Mouse (Mus musculus) kidney, postnatal 4 days (tissue): ENCODE data around the gene Skp2.
A peak's percentile ranks its signal among the peaks of the same experiment; 100 is the strongest.

ENCODE experiments used
- DNase-seq, 2 experiments: peaks; one replicate each; pipeline ENCODE4 v3.0.0; 2021; ENCODE audit warnings: mixed read lengths in 2 of 2

Skp2 gene

DNA sequence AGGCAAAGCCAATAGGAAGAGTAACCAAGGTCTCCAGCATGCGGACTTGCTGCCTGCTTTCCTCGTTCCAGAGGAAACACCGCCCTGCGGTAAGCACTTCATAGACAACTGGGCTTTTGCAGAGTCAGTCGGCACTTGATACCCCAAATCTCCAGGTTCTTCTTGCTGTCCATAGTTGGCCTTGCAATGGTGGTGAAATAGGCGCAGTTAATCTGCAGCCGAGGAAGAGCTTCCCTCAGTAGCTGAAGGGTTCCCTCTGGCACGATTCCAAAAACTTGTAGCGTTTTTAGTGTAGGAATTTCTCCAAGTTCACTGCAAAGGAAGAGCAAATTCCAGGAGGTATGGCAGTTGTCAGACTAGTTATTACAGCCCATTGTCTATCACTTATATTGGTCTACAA lies 41.7 kb downstream of the Skp2 start:
- no peak for DNase-seq

- no peak for DNase-seq
Observed at GRCm38 (mm10) chr15:9111648-9112047, 43.6 kb downstream of the Skp2 start.

GRCm38 (mm10) chr15:9110526-9111347 lies 44.5 kb downstream of the Skp2 start:
- DNase-seq = no peak

DNA sequence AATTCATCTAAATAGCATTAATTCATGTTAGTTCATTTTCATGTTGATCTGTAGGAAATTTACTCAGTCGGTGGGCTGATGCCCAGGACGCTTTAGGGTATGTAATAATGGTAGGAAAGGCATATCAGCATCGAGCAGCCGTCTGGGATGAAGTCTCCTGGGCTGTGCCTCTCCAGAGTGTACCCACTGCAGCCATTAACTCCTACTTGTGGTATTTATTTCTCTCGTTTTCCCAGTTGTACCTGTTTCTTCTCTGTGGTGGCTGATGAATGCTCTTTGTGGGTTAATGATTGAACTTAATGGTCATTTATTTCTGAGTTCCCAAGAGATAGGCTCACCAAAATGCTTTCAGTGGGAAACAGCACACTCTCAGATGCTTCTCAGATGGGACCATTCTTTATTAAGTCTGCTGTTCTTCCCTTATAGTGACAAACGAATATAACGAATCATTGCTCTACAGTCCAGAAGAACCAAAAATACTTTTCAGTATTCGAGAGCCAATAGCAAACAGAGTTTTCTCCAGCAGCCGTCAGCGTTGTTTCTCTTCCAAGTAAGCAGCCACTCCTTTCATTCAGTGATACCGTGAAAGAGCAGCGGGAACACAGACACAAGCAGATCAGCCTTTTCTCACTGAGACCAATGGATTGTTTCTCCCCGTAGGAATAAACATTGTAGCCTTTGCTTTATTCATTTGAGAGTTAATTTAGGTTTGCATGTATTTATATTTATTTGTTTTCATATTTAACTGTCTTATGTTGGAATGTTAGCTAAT lies 48.7 kb downstream of the Skp2 start:
- DNase-seq = no peak

GRCm38 (mm10) chr15:9100446-9101077 lies 54.7 kb downstream of the Skp2 start:
- no peak for DNase-seq

DNA sequence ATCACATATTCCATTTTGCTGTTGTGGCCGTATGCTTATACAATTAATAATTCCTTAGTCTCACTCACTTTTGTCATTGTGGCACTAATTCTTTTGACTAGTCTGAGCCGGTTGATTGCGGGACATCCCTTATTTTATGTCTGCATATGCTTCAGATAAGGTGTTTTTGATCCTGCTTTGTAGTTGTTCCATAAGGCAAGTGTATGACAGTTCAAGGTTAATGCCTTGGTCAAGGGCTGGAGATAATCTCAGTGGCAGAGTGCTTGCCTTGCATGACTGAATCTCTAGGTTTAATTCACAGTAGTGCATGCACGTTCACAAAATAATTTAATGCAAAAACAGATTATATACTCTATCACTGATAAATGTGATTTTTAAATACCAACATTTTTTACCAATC lies 58.4 kb downstream of the Skp2 start:
- no peak for DNase-seq

GRCm38 (mm10) chr15:9094366-9094750 lies 60.9 kb downstream of the Skp2 start:
- peak; percentile 49 to 65 for DNase-seq

GRCm38 (mm10) chr15:9093598-9094365 lies 61.4 kb downstream of the Skp2 start:
- DNase-seq = no peak

GRCm38 (mm10) chr15:9090662-9091061 lies 64.6 kb downstream of the Skp2 start:
- DNase-seq = no peak

DNA sequence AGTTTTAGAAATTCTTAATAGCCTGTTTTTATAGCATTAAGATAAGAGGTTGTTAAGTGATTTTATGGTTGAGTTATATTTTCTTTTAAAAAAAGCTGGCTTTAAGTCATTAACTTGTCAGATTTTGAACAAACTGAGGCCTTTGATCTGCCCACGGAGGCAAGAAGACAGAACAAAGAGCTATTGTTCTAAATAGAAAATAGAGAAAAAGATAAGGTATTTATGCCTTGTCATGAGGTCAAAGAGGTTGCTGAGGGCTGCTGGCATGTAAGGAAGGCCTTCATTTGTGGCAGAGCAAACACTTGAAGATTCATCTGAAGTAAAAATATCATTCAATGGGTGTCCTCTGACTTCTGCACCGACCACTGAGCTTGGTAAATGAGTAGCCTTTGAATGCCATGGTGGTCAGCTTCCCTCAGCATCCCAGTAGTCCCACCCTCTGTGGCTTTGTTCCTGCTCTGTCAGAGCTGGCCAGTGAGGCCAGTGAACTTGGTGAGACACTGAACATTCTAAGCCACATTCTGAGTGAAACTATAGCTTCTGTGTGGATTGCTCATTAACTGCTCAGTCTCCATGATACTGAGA lies 66.0 kb downstream of the Skp2 start:
- no peak for DNase-seq

DNA sequence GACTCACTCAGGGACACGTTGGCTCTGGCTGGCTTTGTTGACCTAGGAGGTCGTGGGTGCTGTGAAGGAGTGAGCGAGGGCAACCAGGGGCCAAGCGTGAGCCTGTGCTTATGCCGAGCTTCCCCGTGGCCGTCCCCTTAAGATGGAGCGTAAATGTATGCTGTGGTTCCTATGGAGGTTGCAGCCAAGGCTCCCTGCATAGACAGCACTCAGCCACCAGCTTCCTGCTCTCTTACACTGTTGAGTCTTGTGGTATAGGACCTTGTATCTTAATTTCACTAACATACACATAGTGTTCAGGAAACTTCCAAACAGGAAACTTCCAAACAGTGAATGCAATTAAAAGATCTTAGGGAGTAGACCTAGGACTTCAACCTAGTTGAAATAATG lies 66.5 kb downstream of the Skp2 start:
- no peak for DNase-seq

DNA sequence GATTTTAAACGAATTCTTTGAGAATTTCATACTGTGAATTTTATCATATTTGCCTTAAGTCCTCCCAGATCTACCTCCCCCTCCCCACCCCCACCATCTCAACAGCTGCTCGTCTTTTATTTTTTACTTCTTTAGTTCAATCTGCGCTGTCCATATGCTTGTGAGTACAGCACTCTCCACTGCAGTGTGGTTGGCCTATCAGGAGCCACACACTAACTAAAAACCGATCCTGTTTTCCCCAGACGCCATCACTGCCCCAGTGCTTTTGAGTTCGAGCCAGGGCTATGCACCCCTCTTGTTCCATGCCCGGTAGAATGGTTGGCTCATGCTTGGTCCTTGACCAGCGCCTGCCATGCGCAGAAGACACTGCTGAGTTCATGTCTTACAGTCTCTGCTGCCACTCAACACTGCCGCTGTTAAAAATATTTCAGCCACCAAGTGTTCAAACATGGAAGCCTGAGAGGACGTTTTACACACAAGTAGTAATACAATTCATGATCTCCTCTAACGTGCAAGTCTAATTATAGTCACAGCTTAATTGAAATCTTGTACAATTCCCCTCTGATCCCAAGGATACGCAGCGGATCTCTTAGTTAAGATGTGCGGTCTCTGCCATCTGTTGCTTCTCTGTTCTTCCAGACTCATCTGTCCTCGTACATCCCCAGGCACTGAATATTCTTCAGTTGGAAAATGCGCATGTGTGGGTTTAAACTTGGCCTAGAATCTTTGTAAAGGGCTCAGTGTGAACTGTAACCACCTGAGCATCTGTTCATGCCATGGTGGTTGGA lies 67.1 kb downstream of the Skp2 start:
- DNase-seq = no peak

GRCm38 (mm10) chr15:9087421-9087820 lies 67.8 kb downstream of the Skp2 start:
- DNase-seq = no peak

DNA sequence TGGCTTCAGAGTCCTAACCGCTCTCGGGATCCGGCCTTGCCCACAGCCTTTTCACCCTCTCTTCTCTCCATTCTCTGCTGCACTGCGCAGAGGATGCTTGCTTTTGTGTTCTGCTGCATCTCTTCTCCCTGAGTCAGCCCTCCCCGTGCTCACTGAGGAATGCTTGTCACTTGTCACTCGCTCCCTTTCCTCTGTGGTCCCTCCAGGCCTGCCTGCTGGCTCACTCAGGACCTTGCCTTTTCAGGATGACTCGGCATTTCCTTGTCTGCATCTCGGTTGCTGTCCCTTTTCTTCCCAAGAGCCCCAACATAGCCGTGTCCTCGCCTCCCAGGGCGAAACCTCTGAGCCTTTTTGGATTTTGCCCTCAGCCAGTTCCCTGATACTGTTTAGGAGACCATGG lies 68.4 kb downstream of the Skp2 start:
- DNase-seq = no peak

- DNase-seq = no peak
Observed at GRCm38 (mm10) chr15:9082753-9083152, 72.5 kb downstream of the Skp2 start.

DNA sequence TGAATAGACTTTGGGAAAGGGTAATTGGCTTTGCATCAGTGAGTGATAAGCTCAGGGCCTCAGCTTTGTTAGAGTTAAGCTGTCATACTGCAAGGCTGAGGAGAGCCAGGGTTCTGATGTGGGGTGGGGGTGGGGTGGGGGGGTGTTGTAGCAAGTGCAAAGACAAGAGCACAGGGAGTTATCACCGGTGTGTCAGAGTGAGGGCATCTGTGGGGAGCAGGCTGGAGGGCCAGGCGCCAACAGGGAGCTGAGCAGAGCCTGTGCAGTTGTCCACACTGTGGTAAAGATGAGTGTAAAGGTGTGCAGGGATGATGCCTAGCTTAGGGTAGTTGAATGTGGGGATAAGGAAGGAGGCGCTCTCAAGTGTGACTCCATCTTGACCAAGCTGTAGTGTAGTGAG lies 73.9 kb downstream of the Skp2 start:
- no peak for DNase-seq

DNA sequence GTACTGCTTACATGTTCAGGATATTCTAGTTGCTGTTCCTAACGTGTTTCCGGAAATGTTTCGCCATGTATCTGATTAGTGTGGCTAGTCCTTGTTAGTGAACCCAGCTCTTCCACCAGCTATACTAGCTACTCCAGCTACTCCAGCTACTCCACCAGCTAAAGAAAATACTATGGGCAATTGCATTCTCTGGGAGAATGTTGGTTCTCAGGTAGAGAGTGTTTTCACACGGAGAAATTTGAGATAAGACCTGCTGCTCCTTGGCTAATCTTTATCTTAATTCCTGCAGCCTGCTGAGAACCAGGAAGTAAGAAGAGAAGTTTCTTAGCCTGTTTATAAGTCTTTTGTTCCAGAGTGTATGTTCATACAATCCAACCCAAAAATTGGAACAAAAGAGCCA lies 75.0 kb downstream of the Skp2 start:
- DNase-seq = no peak

GRCm38 (mm10) chr15:9079626-9080025 lies 75.6 kb downstream of the Skp2 start:
- no peak for DNase-seq

DNA sequence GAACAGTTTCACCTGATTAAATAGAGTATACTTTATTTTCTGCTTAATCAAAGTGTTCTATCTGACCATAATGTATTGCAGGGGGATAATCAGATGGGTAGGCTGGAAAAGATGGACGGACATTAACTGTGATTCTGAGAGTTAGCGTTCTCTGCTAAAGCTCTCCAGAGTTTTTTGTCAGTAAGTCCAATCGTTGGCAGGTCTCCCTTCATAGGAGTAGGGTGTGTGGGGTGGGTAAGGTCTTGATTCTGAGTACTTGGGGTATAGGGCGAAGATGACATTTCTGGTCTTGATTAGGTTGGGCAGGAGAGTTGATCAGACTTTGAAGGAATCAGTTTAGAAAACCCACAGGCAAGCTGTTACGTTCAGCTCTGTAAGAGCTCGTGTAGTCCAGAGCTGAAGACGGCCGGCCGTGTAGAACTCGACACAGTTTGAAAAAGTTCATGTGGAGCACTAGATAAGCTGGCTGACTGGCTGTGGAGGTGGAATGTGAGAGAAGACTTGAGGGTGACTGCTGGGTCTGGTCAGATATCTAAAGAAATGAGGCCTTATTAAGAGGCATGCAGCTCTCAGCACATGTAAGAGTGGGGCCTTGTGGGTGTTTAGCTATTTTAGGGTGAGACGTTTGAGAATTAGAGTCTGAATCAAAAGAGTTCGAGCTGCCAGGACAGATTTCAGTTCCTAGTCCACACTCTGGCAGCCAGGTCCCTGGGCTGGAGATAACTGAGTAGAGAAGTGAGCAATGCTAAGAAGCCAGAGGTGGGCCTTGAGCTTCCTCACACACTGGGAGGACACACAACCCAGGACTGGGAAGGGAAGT lies 76.5 kb downstream of the Skp2 start:
- no peak for DNase-seq

GRCm38 (mm10) chr15:9075608-9076200 lies 79.5 kb downstream of the Skp2 start:
- no peak for DNase-seq
